Mouse (Mus musculus) intestine, embryonic 15.5 days (tissue): ENCODE results near the gene Gm3952. TPM values are rescaled to one million over a fixed set of nuclear protein-coding genes. Genes with fewer than 3 reads are reported as not detected.

Source experiments
- ATAC-seq: fragments of 200-750 bp; cut with Nextera tagmentation; 2 replicates; pipeline ENCODE4 v1.8.0; 2017; ENCODE audit warnings: moderate TSS enrichment, moderate library complexity
- H3K27ac ChIP-seq: fragments of 300-500 bp; sonication (generic); 2 replicates; pipeline ENCODE4 v1.5.1; 2015; ENCODE audit warnings: mild to moderate bottlenecking, inconsistent platforms
- H3K27me3 ChIP-seq: fragments of 300-500 bp; sonication (generic); replicated peaks from 2 replicates; pipeline ENCODE4 v1.6.1; 2015; ENCODE audit warnings: inconsistent platforms
- H3K36me3 ChIP-seq: fragments of 300-500 bp; sonication (generic); 2 replicates; pipeline ENCODE4 v1.6.1; 2015; ENCODE audit warnings: inconsistent platforms
- H3K4me1 ChIP-seq: fragments of 300-500 bp; sonication (generic); replicated peaks from 2 replicates; pipeline ENCODE4 v1.6.1; 2015; ENCODE audit warnings: inconsistent platforms
- H3K4me2 ChIP-seq: fragments of 300-500 bp; sonication (generic); replicated peaks from 2 replicates; pipeline ENCODE4 v1.6.1; 2015; ENCODE audit warnings: mild to moderate bottlenecking, inconsistent platforms
- H3K4me3 ChIP-seq: fragments of 300-500 bp; sonication (generic); replicated peaks from 2 replicates; pipeline ENCODE4 v1.5.1; 2015; ENCODE audit warnings: inconsistent platforms
- H3K9ac ChIP-seq: fragments of 300-500 bp; sonication (generic); 2 replicates; pipeline ENCODE4 v1.6.1; 2015; ENCODE audit warnings: inconsistent platforms
- H3K9me3 ChIP-seq: fragments of 300-500 bp; sonication (generic); 2 replicates; pipeline ENCODE4 v1.6.1; 2016; ENCODE audit warnings: inconsistent platforms
- WGBS: fragments of 180-500 bp; shearing (Covaris S2); methylation state at CpG from one replicate; pipeline ENCODE4 v1.1.7; 2015; 5-methylcytosine and 5-hydroxymethylcytosine counted together
- polyA plus RNA-seq: library from polyadenylated mRNA; unstranded; fragments of >200 nt; fragmentation: Nextera tagmentation; extraction: Ambion mirVana; gene quantifications from 2 replicates; pipeline ENCODE4 v1.2.1, GENCODE M21; 2015

Gene Gm3952
- polyA plus RNA-seq, 1 experiment from 2014 or later, result not detected

DNA sequence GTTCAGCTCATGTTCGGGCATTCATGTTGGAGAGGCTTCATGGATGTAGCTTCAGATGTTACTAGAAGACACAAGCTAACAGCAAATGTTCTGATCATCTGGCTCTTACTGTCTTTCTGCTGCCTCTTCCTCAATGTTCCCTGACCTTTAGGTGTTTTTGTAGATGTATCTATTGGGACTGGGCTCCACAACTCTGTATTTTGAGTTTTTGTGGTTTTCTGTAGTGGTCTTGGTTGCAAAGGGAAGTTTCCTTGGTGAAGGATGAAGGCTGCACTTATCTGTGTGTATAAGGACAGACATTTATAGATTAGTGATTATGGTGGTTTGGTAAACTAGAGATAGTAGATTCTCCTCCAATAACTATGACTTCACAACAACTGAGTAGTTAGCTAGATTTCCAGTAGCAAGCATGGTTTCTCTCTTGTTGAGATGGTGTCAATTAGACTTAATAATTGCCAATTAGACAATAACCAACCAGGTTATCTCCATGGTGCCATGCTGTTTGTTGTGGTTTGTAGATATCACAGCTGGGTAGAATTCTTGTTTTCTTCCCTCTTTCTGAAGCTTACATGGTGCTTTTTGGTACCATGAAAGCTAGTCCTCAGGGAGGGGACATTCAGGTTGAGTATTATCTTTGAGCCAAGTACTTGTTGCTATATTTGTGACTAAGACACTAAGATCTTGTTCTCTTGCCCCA lies 101.6 kb downstream of the Gm3952 start:
- Histone ChIP-seq H3K9me3 (no peaks in the 10 kb centered on the region), H3K9ac (no peak overlapping the region), H3K36me3 (no peaks in the 10 kb centered on the region), H3K27ac (no peak overlapping the region), H3K4me3 (no peak overlapping the region), H3K4me1 (0 out of 2 replicates have a peak, but pooled peaks cover 9% of the 10 kb centered on the region), H3K27me3 (no peaks in the 10 kb centered on the region), H3K4me2 (no peak overlapping the region)
- no peak for ATAC-seq
- WGBS, result 100% methylated on average over 1 of the region's 1 CpGs

Other genes with a start within 250 kb of the Gm3952 start
- gene Itgb1, start 113.0 kb downstream of the Gm3952 start, polyA plus RNA-seq, result 261 and 305 TPM in 2 replicates